Mouse (Mus musculus) hindbrain, embryonic 14.5 days (tissue): Measurements from ENCODE around the gene Cwh43. TPM values are rescaled to one million over a fixed set of nuclear protein-coding genes. Genes with fewer than 3 reads are reported as not detected.

Source experiments
- polyA plus RNA-seq: library from polyadenylated mRNA; unstranded; fragments of >200 nt; fragmentation: Nextera tagmentation; extraction: Ambion mirVana; gene quantifications from 2 replicates; pipeline ENCODE4 v1.2.1, GENCODE M21; 2014

The Cwh43 gene
- polyA plus RNA-seq, 1 experiment from 2014 or later, result 0.32 TPM

Other genes with a start within 250 kb of the Cwh43 start
- 40.7 and 45.2 TPM in 2 replicates for gene Fryl, start 149.5 kb upstream of the Cwh43 start, polyA plus RNA-seq
- gene Ociad1, start 113.3 kb upstream of the Cwh43 start, polyA plus RNA-seq, result 226 and 246 TPM in 2 replicates
- gene Ociad2, start 65.0 kb upstream of the Cwh43 start, polyA plus RNA-seq, result 21.5 and 25.5 TPM in 2 replicates
- 61.5 and 65.0 TPM in 2 replicates for gene Dcun1d4, start 74.9 kb downstream of the Cwh43 start, polyA plus RNA-seq
- gene Lrrc66, start 226.5 kb downstream of the Cwh43 start, polyA plus RNA-seq, result not detected in 2 replicates
- 42.1 and 50.3 TPM in 2 replicates for gene Sgcb, start 241.7 kb downstream of the Cwh43 start, polyA plus RNA-seq
- 0.85 and 1.4 TPM in 2 replicates for gene Spata18, start 245.3 kb downstream of the Cwh43 start, polyA plus RNA-seq